Mouse (Mus musculus): ENCODE results near the gene Slc25a45.
A peak's percentile ranks its signal among the peaks of the same experiment; 100 is the strongest.

Slc25a45 gene

DNA sequence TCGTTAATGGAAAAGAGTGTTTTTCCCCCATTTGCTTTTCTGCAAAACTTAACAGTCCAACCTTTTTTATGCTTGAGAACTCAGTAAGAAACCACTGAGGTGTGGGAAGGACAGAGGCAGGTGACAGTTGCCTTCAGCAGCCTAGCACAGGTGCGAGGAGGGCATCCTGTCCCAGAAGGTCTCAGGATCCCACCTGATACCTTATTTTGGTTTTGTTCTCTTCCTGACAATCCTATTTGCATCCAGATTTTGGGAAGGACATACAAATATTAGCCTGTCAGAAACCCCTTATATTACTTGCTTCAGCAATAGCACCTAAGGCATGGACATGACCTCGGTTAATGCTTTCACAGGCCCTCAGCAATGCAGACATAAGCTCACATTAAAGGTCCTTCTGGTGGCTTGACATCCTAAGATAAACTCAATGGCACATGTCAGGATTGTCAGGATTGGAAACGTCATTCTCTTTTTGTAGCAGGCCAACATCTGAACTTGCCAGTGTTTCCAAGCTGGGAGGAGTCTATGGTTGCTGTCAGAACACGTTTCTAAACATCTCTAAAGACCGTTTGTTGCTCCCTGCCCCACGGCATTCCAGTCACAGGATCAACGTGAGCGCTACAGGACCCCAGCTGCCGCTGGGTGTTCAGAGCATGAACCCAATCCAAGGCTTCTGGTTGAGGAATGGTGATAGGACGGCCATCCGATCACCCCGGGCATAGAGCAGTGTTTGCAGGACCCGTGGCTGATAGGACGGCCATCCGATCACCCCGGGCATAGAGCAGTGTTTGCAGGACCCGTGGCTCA, 37.3 kb upstream of the Slc25a45 start:
- peak; percentile 52 to 82 for DNase-seq (ENCODE audit: inconsistent age in 2 of 2, low spot score in 1 of 2)

DNA sequence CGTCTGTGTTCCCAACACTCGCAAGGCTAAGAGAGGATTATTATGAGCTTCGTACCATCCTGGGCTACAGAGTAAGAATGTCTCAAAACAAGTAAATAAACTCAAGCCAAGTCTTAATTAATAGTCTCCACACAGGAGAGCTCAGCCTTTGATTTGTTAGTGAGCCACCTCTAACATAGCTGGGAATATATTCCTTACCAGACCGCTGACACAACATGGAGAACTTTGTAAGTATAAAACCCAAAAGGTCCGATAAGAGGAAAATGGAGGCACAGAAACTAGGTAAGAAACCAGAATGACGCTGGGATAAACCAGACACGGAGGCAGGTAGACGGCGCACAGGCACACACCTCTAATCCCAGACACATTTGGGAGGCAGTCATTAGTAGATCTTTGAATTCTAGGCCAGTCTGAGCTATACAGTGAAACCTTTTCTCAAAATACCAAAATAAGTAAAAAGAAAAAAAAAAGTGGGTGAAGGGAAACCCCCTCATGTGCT, 36.7 kb upstream of the Slc25a45 start:
- peak in 1 of 2 experiments; percentile 11 for DNase-seq (ENCODE audit: inconsistent age in 2 of 2, low spot score in 1 of 2)

DNA sequence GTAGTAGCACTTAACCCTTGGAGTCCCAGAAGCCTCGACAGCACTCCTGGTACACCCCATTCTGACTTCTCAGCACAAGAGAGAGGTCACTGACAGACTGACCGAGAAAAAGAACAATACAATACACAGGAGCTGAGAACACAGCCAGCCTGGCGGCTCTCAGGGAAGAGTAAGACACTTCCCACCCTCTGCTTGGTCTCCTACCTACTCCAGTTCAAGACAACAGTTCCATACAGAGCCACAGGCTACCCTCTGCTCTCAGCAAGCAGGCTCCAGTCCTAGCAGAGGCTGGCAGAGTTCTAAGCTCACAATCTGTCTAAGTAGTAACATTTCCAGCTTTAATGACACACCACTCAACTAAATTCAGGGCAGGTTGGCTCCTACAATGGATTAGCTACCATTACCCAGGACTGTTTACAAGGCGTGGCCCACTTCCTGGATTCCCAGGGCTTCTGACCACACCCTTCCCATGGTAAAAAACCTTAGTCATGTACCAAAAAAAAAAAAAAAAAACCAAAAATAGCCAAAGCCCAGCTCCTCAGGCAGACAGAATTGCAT, 36.1 kb upstream of the Slc25a45 start:
- DNase-seq (ENCODE audit: inconsistent age in 2 of 2, low spot score in 1 of 2): peak; percentile 36 to 81

DNA sequence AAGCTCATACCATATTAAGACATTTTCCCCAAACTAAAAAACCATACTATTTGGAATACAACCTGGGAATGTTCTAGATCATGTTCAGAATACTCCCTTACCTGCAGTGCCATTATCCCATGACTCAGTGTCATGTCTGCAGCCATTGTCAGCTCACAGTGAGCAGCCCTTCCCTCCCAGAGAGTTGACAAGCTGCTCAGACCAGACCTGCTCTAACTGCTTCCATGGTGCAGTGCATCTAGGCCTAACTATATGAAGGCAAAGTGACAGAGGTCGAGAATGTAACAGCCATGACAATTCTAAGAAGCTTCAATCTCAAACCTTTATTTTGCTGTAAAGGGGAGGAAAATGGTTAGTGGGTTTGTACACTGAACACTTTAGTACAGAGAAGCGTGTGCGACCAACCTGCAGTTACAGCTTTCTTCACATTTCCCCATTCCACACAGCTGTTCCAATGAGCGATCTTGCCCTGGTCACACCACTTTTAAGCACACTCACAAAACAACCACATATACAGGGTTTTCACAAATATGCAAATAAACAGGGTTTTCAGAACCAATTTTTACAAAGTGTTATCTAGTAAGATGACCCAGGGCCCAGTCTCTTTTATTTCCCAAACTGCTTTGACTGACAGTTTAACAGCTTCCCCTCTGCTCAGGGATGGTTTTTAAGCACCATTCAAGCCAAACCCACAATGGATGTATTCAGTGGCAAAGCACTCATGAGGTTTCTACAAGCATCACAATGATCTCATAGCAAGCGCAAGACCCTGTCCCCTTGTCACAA, 35.4 kb upstream of the Slc25a45 start:
- DNase-seq (ENCODE audit: inconsistent age in 2 of 2, low spot score in 1 of 2): peak; percentile 19 to 79

DNA sequence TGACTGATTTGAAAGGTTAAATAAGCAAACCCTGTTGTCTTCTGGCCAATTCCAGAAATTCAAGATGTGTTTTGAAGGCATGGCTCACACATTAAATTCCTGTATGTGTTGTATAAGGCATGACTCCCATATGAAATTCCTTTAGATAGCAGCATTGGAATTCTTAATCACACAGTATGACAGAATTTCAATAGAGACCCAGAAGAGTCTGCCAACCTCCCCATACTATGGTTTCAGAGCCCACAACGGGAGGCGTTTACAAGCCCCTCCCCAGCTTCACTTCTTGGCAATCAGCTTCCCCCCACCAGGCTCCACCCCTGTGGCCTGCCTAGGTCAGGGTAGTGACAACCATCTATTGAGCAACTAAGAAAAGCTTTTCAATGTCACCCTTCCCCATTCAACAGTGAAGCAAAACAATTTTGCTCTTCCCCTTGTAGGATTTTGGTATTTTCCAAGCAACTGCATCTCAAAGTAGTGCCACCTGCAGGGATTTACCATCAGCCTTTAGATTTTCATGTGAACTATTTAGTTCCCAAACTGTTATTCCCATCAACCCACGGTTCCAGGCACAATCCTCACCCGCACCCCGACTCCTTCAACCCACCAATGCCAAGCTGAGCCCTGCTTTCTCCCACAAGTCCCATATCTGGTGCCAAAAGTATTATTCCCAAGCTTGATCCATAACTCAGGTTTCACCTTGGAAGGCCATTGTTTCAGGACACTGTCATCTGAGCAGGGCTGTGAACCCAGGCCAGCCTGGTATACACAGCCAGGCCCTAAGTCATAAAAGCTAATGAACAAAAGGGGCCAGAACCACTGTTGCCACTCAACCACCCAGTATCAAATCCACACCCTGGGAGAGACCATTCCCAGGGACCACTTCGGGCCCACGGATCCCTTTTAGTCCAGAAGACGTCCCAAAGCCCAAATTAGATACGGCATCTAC, 34.5 kb upstream of the Slc25a45 start:
- DNase-seq (ENCODE audit: inconsistent age in 2 of 2, low spot score in 1 of 2): peak; percentile 63 to 89

DNA sequence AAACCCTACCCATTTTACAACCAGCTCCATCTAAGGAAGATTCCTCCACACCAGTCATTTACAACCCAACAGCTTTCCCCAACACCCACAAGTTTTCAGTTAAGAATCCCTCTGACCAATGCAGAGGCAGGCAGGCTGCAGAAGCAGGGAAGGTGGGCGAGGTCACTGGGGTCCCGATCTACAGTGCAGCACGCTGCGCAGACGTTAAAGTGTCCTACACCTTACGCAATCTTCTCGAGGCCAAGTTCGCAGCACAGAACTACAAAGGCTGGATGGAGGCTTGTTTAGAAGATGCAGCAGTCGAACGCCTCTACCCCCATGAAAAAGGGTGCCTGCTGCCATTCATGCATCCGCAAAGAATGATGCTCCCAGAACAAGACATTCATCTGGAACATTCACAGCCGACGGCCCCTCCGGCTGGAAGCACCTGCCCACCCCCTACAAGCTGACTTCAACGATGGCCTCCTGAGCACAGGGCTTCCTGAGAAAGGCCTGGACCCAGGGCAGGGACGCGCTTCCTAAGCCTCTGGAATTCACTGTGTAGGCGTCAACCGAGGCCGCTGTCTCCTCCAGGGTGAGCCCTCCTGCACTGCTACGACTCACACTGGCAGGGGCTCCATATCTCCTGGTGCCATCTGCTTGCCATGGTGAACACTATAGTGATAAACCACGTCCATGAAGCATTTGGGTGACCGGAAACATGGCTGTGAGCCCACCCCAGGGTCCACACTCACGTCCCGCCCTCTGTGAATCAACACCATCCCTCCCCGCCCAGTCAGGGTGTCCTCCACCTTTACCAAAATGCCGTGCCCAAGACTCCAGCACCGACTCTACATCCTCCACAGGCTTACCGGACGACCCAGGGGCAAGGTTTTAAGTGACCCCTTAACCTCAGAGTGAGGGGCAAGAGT, 33.6 kb upstream of the Slc25a45 start:
- DNase-seq (ENCODE audit: inconsistent age in 2 of 2, low spot score in 1 of 2): peak; percentile 57 to 84

DNA sequence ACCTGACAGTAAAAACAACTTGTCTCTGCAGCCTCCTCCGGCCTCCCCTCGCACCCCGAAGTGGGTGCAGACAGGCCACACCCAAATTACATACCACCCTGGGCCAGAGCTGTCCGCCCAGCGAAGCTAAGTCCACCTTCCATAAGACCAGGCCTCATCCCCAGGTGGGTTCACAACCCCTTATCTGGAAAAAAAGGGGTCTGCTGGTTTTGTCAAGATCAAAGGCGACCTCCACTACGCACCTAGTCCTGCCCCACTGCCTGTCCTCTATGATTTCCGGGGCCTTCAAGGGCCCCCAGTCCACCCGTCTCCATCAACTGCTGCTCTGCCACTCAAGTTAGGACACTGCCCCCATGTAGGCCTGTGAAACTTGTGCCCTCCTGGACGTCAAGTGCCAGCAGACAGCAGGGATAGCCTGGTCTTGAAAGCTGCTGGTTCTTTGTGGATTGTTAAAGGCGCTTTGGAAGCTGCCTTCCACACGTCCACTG, 32.7 kb upstream of the Slc25a45 start:
- no peak for DNase-seq (ENCODE audit: inconsistent age in 2 of 2, low spot score in 1 of 2)

DNA sequence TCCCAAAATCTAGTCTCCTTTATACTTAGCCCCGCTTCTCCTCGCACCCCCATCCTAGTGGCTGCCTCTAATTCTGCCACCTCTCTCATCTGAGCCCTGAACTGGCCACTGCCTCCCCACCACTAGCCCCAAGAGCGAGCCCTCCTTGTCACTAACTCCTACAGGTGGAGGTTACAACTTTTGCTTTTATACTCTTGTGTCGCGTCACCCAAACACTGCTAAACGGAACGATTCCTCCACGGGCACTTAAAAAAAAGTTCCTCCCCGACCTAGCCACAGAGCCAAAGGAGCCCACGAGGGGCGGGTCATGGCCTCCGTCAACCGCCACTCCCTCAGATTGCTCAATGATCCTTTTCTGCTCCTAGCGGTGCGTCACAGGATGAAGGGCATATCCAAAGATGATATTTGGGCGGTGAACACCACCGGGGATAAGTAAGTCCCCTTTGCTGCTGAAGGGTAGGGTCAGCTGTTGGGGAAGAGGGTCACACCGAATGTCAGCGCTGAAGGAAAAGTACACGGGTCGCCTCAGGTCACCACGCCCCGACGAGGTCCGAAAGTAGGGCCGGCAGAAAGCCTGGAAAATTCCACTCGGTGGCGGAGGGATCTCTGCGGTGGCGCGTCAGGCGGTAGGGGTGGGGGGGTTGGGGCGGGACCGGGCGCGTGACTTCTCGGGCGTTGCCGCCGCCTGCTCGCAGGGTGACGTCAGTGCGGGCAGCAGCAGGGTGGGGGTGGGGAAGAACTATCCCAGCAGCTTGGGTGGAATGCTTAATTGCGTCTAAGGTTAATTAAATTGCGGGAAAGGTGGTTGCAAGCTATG, 32.1 kb upstream of the Slc25a45 start:
- DNase-seq (ENCODE audit: inconsistent age in 2 of 2, low spot score in 1 of 2): peak; percentile 96 to 99

DNA sequence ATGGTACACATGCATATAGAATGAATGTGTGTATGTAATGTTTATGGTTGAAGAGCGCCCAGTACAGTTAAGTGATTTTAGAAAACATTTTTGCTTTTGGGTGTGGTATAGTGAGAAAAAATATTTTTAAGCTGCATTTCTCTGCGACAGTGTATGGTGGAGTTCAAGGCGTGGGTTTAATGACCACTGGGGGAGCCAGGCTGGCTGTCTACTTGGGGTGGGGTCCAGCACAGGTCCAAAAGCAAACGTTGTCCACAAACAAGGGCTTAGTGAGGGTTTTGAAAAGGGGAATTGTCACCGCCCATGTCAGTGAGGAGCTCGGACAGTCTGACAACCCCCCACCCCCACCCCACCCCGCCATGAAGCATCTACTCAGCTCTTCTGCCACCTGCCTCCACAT, 31.5 kb upstream of the Slc25a45 start:
- DNase-seq (ENCODE audit: inconsistent age in 2 of 2, low spot score in 1 of 2): peak in 1 of 2 experiments; percentile 47

DNA sequence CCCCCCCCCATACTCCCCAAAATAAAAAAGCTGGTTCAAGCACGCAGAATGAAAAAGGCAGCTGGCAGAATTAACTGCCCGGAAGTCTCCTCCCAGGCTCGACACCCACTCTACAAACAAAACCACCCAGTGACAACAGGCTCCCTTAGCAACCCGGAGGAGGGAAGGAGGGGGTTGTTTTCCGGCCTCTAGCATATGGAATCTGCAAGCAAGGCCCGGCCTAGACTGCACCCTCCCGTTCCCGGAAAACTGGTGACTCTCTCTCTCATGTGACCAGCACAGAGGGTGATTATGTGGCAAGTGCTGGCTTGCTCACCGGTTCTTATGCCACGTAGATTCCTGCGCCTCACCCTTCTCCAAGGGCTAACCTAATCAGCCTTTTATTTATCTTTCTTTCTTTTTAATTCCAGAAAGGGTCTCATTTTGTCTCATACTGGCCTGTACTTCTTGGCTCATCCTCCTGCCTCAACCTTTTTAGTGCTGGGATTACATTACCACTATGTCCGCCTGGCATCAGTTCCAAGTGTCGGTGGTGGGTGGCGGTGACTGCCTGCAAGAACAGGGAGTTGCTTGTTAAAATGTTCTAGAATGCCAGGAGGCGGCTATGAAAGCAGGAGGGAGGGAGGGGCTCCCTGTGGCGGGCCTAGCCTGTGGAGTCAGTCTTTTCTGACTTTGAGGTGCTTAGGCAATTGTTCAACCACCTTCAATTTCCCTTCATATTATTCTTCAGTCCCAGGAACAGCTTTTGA, 30.9 kb upstream of the Slc25a45 start:
- peak; percentile 87 to 95 for DNase-seq (ENCODE audit: inconsistent age in 2 of 2, low spot score in 1 of 2)

DNA sequence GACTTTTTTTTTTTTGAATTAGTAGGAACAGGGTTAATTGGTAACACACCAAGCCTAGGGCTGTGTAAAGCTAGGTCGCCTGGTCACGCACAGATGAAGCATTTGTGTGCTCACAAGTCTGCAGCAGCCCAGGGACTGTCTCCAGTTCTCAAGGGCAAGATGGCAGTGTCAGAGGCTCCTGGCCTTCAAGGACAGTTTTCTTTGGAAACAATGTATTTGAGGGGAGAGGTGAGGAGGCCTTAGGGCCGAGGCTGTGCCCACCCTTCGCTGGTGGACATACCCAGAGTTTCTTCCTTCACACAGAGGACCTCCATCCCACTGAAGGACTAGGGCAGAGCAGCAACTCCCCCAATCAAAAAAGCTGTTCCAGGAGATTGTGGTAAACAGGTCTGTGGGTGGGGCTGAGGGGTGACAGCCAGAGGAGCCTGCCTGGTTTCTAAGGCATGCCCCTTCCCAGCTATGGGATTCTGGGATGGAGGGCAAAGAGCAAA, 30.3 kb upstream of the Slc25a45 start:
- peak; percentile 55 to 79 for DNase-seq (ENCODE audit: inconsistent age in 2 of 2, low spot score in 1 of 2)

DNA sequence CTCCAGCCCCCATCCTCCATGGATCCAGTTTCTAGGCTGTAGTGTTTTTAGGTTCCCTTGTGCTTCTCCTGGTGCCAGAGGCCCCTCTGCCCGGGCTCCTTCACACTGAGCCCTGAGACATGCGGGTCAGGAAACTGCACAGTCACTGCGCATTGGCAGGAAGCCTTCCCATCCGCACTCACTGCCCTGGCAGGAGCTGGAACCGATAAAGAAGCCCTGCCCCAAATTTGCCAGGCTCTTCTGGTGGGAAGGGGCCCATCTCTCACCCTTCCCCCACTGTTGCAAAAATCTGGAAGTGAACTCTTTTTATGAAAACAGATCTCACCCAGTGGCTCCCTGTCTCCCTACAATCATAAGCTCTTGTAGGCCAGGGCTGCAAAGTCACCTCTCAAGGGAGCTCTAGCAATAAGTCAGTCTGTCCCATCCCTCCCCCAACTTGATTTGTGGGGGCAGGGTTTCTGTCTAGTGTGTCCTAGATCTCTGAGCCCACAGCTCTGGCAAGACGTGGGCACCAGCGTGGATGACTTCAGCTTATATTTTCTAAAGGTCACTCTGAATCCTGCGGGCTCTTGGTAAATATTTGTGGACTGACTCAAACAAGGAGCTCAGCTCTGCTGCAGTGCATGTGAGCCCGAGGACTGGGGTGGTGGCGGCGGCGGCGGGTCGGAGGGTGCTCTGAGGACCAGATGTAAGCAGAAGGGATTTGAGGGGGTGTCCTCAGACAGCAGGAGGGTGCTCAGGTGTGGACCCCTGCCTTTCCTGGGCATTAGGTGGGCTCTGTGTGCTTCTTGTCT, 29.4 kb upstream of the Slc25a45 start:
- DNase-seq (ENCODE audit: inconsistent age in 2 of 2, low spot score in 1 of 2): peak; percentile 90 to 95

DNA sequence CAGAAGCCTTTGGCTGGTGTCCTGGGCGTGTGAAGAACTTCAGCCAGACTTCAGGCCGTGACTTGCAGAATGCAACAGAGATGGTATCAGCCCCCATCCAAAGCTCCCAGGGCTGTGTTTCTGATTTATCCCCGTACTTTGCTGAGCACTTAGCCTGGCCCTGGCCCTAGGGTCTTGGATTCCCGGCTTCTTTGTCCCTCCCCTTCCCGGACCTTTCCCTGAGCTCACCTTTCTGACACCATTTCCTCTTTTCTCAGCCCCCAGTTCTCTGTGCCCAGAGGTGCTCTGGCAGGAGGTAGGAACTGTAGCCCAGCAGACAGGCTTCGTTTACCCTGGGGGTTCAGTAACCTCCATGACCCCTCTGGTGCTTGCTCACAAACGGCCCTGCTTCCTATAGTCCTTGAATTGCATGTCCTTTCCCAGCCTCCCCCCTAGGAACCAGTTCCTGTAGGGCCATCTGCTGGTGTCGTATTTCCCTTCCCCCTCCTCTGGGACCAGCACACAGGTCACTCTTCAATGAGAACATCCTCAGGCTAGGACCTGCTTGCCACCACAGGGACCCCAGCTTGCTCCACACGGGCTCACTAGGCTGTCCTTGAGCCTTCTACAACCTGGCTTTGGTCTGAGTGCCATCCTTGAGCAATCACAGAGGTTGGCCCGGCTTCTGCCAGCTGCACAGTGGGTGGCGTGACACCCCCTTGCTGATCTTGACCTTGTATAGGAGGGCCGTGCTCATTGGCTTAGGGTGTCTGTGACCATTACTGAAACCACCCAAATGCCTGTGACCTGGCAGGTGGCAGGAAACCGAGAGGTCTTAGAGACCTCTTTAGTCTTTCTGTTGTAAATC, 28.6 kb upstream of the Slc25a45 start:
- DNase-seq (ENCODE audit: inconsistent age in 2 of 2, low spot score in 1 of 2): peak; percentile 87 to 91

DNA sequence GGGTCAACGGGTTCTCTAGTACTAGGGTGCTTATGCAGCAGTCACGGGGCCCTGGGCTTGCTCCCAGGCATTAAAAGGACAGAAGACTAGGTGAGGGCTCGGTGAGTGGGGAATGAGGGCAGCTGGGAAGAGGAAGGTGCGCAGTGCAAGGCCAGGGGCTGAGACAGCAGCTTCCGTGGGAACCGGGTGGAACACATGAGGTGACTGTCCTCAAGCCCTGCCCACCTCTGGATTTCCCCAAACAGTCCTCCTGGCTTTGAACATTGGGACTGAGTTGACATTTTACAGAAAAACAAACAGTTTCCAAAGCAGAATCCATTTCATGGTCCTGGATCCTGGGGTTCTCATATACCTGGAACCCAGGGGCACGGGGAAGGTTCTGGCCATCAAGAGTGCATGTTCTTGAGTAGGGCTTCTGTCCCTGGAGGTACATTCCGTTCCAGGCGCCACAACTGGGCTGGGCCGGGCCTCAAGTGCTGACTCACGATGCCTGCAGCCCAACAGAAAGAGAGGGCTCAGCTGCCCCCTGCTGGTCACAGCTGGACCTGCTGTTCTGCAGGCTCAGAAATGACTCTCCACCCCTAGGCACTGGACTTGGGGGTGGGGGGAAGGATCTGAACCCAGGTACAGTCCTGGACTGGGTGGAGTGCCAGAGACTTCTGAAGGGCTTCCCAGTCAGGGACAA, 27.6 kb upstream of the Slc25a45 start:
- DNase-seq (ENCODE audit: inconsistent age in 2 of 2, low spot score in 1 of 2): peak; percentile 96 to 98

DNA sequence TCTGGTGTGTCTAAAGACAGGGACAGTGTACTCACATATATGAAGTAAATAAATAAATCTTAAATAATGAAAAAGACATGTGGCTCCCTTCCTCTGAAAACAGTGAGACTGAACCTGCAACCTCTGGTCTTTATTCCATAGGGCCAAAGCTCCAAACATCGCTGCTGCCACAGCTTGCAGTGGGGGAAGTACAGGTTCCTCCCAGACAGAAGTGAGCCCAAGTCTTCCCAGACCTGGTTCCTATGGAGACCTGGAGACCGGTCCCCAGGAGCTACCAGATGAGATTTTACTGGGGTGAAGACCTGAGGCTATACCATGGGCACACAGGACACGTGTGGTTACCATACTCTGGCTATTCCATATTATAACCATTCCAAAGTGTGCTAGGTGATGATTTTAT, 26.7 kb upstream of the Slc25a45 start:
- DNase-seq (ENCODE audit: inconsistent age in 2 of 2, low spot score in 1 of 2): peak in 1 of 2 experiments; percentile 53

Measured in adrenal gland, adult (tissue).